Mouse (Mus musculus): ENCODE data around the gene Pdia4. TPM values are rescaled to one million over a fixed set of nuclear protein-coding genes. Genes with fewer than 3 reads are reported as not detected.
"Not testable (repeated sequence)": the region's sequence is repeated elsewhere in the genome, so short reads cannot be mapped to it uniquely, and the experiment has no call there.

Gene Pdia4
- 236 and 258 TPM in 2 replicates for polyA plus RNA-seq (2016; fragmentation: Nextera tagmentation; extraction: Ambion mirVana)

DNA sequence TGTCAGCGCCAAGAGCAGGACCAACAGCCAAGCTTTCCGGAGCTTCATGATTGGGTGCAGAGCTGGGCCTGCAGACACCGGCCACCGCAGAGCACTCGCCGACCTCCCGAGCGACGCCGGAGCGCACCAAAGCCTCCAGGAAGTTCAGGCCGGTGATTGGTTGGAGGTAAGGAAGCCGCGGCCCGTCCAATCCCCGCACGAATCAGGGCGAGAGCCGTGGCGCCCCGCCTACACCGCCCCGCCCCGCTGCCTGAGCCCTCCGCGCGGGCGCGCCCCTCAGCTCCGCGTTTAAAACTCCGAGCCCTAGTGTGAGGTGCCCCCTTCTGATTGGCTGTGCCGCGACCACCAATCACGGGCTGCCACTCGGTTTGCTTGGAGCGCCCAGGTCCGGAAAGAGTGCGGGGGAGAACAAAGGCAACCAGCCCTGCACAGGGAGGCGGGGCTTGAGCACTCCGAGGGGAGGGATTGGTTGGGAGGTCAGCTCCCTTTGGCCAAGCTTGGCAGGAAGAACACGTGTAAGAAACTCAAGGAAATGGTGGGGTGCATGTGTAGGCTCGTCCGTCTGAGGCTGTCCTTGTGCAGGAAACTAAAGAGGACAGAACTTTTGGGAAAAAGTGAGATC is at the start of gene Pdia4:
Gene Pdia4 (minus strand): TSS at position 174 of the 622 bp plus-strand sequence.
- no peaks in the 10 kb centered on the region for H3K27me3 ChIP-seq
- peaks cover 7% of the 10 kb centered on the region; the same call in 1 of the 2 replicates for H3K36me3 ChIP-seq
- peak within 1 kb of the TSS; percentile 82 for H3K4me3 ChIP-seq
- H3K9ac ChIP-seq = peak within 1 kb of the TSS; percentile 89
- peak; percentile 100 for ATAC-seq (ENCODE audit: low FRiP score)
- peaks cover 31% of the 10 kb centered on the region for H3K4me1 ChIP-seq
- H3K9me3 ChIP-seq (replicated peaks) = no peaks in the 10 kb centered on the region
- WGBS = under 1% methylated on average over 38 of the region's 44 CpGs
- H3K27ac ChIP-seq = peak within 1 kb of the TSS; percentile 96
- H3K4me2 ChIP-seq (replicated peaks) = peak within 1 kb of the TSS; percentile 79

DNA sequence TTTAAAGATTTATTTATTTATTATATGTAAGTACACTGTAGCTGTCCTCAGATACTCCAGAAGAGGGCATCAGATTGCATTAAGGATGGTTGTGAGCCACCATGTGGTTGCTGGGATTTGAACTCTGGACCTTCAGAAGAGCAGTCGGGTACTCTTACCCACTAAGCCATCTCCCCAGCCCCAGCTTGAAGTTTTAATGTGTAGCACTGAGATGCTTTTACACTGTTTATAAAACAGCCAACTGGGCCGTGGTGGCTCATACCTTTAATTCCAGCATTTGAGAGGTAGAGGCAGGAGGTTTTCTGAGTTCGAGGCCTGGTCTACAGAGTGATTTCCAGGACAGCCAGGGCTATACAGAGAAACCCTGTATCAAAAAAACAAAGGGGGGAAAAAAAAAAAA is 44.5 kb upstream of the Pdia4 start:
- ATAC-seq (ENCODE audit: low FRiP score); H3K27ac ChIP-seq; H3K27me3 ChIP-seq; H3K9me3 ChIP-seq (replicated peaks); H3K4me1 ChIP-seq; H3K4me2 ChIP-seq (replicated peaks); H3K4me3 ChIP-seq; H3K9ac ChIP-seq: not testable (repeated sequence)
- 87% methylated on average over 3 of the region's 3 CpGs for WGBS
- peaks cover 28% of the 10 kb centered on the region for H3K36me3 ChIP-seq

GRCm38 (mm10) chr6:47857241-47857640 is 44.0 kb upstream of the Pdia4 start:
- WGBS = 96% methylated on average over 6 of the region's 6 CpGs
- Histone ChIP-seq H3K9me3 (replicated peaks) (no peaks in the 10 kb centered on the region), H3K9ac (no peak overlapping the region), H3K27ac (no peak overlapping the region), H3K4me2 (replicated peaks) (no peak overlapping the region), H3K36me3 (peaks cover 28% of the 10 kb centered on the region), H3K4me1 (no peaks in the 10 kb centered on the region), H3K4me3 (no peak overlapping the region), H3K27me3 (no peaks in the 10 kb centered on the region)
- no peak for ATAC-seq (ENCODE audit: low FRiP score)

DNA sequence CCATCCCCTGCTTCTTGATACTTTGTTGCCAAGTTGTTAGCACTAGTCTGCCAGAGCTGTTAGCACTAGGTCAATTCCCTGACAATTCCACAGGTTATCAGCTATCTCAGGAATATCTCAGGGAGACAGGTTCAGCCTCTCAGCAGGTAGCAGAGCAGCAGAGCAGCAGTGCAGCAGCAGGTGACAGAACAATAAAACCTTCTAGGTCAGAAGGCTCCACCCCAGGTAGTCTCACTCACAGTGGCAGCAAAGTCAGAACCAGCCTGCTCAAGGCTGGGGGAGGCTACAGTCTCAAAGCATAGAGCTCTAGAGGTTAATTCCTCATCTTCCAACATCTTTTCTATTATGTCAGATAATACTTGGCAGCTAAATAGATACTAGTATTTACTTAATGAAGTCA is 32.5 kb upstream of the Pdia4 start:
- no peak for ATAC-seq (ENCODE audit: low FRiP score)
- H3K9me3 ChIP-seq (replicated peaks) = no peaks in the 10 kb centered on the region
- no peak overlapping the region for H3K27ac ChIP-seq
- H3K36me3 ChIP-seq = peaks cover 11% of the 10 kb centered on the region; the same call in 1 of the 2 replicates
- no peaks in the 10 kb centered on the region for H3K27me3 ChIP-seq
- H3K9ac ChIP-seq = no peak overlapping the region
- H3K4me3 ChIP-seq = no peak overlapping the region
- no peak overlapping the region for H3K4me2 ChIP-seq (replicated peaks)
- no peaks in the 10 kb centered on the region for H3K4me1 ChIP-seq

DNA sequence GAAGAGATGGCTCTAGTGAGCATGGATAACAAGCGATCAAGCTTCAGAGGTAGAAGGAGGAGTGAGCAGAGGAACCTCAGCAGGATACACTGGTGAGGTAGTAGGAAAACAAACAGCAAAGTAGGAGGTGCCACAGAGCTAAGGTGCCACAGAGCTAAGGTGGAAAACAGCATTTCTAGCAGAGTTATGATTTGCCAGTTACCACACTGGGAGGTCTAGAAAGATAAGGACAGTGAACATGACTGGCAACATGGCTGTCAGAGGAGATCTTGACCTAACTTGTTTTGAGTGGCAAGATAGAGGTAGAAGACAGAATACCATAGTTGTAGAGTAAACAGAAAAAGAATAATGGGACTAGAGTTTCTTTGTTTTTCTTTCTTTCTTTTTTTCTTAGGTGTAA is 29.1 kb upstream of the Pdia4 start:
- 81% methylated on average over 1 of the region's 1 CpGs for WGBS
- peaks cover 11% of the 10 kb centered on the region for H3K36me3 ChIP-seq
- no peak overlapping the region for H3K27ac ChIP-seq
- H3K4me3 ChIP-seq = no peak overlapping the region
- H3K4me2 ChIP-seq (replicated peaks) = no peak overlapping the region
- no peak overlapping the region for H3K9ac ChIP-seq
- H3K9me3 ChIP-seq (replicated peaks) = no peaks in the 10 kb centered on the region
- no peak for ATAC-seq (ENCODE audit: low FRiP score)
- H3K4me1 ChIP-seq = no peaks in the 10 kb centered on the region
- no peaks in the 10 kb centered on the region for H3K27me3 ChIP-seq

DNA sequence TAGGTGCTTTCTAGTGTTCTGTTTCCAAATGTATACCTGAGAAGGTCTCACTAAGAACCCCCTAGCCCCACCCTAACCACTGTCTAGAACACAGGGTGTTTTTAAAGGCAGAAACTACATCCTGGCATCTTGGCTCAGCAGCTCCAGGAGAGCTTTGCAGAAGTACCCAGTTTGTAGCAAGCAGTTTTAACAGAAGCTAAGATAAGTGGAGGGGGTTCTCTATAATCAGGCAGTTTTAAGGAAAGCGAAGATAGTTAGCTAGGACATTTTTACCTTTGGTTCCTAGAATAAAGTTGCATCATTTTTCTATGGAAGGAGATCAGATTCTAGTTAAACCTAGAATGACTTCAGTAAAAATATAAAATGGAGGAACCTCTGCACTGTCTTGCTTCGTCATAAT is 28.6 kb upstream of the Pdia4 start:
- WGBS = 97% methylated on average over 2 of the region's 2 CpGs
- ATAC-seq (ENCODE audit: low FRiP score) = no peak
- Histone ChIP-seq H3K4me1 (peaks cover 3% of the 10 kb centered on the region; the same call in 1 of the 2 replicates), H3K27ac (no peak overlapping the region), H3K4me3 (no peak overlapping the region), H3K9me3 (replicated peaks) (no peaks in the 10 kb centered on the region), H3K27me3 (no peaks in the 10 kb centered on the region), H3K36me3 (peaks cover 11% of the 10 kb centered on the region), H3K9ac (no peak overlapping the region), H3K4me2 (replicated peaks) (no peak overlapping the region)

GRCm38 (mm10) chr6:47841077-47841476 is 27.8 kb upstream of the Pdia4 start:
- Histone ChIP-seq H3K9me3 (replicated peaks) (no peaks in the 10 kb centered on the region), H3K4me1 (peaks cover 5% of the 10 kb centered on the region; the same call in 1 of the 2 replicates), H3K4me2 (replicated peaks) (no peak overlapping the region), H3K36me3 (peaks cover 6% of the 10 kb centered on the region; the same call in 1 of the 2 replicates), H3K27ac (no peak overlapping the region), H3K9ac (no peak overlapping the region), H3K4me3 (no peak overlapping the region), H3K27me3 (no peaks in the 10 kb centered on the region)
- no peak for ATAC-seq (ENCODE audit: low FRiP score)
- 94% methylated on average over 1 of the region's 1 CpGs for WGBS

DNA sequence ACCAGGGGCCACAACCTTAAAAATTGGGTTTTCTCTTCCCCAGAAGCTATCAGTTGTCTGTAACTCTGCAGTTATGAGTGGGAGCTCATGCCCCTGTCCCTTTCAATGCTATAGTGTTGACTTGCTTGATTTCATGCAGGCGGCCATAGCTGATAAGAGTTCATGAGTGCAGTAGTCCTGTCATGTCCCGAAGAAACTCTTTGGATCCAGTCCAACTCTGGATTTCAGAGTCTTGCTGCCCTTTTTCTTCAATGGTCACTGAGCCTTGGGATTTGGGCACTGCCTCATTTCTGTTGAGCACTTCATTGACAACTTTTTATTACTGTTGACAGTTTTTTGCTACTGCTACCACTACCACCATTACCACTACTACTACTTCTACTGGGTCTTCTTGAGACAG is 24.4 kb upstream of the Pdia4 start:
- Histone ChIP-seq H3K9me3 (replicated peaks) (no peaks in the 10 kb centered on the region), H3K4me2 (replicated peaks) (no peak overlapping the region), H3K4me1 (peaks cover 5% of the 10 kb centered on the region; the same call in 1 of the 2 replicates), H3K27ac (no peak overlapping the region), H3K27me3 (no peaks in the 10 kb centered on the region), H3K36me3 (peaks cover 2% of the 10 kb centered on the region; the same call in 1 of the 2 replicates), H3K4me3 (no peak overlapping the region), H3K9ac (no peak overlapping the region)
- ATAC-seq (ENCODE audit: low FRiP score) = no peak
- 78% methylated on average over 2 of the region's 2 CpGs for WGBS

DNA sequence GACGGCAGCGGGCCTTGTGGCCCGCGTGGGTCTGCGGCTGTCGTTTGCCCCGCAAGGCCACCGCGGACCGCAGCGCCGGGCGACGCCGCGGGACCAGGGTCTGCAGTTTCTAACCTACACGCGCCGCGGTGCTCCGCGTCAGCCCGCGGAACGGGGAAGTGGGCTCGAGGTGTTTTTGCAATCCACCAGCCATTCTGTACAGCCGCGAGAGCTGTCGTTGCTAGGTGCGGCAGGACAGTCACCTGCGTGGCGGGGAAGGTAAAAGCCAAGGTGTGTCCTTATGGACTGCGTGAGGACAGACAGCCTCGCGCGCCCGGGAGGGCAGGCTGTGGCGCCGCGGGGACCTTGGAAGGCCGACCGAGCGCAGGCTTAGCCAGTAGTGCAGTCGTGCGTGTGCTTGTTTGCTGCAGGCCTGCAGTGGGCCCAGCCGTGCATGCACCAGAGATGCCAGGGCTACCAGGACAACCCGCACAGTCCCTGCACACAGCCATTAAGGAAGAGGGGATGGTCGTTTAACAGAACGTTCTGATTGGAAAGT is 22.8 kb upstream of the Pdia4 start:
- peak overlapping the region; percentile 92 for H3K4me3 ChIP-seq
- H3K27me3 ChIP-seq = no peaks in the 10 kb centered on the region
- ATAC-seq (ENCODE audit: low FRiP score) = peak; percentile 91
- peak overlapping the region; percentile 61 for H3K4me2 ChIP-seq (replicated peaks)
- H3K36me3 ChIP-seq = no peaks in the 10 kb centered on the region; the same call in 1 of the 2 replicates
- H3K9me3 ChIP-seq (replicated peaks) = no peaks in the 10 kb centered on the region
- peak overlapping the region; percentile 96 for H3K27ac ChIP-seq
- H3K9ac ChIP-seq = peak overlapping the region; percentile 91
- WGBS = under 1% methylated on average over 49 of the region's 49 CpGs
- peaks cover 5% of the 10 kb centered on the region; the same call in 1 of the 2 replicates for H3K4me1 ChIP-seq

DNA sequence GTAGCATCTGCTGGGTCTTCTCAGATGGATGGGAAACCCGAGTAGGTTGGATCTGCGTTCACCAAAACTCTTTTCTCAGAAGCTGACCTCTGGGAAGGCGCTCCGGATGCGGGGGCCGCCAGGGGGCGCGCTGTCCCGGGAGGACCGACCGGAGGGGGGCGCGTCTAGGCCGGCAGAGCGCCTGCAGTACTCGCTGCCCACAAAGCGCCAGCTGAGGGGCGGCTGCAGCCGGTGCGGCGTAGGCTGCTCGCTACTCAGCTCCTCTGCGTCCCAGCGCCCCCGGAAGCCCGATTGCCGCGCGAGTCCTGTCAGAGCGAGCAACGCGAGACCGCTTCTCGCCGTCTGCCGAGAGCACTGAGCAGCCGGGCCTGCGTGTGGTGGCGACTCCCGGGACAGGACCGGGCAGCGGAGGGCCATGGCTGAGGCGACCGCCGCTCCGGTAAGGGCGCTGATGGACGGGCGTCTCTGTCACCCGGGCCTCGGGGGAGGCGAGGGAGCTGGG is 22.3 kb upstream of the Pdia4 start, which contains the start of gene Zfp398:
Gene Zfp398 (plus strand): TSS at position 180 of the 502 bp plus-strand sequence.
- WGBS = under 1% methylated on average over 44 of the region's 52 CpGs
- peak; percentile 93 for ATAC-seq (ENCODE audit: low FRiP score)

GRCm38 (mm10) chr6:47832220-47832619 is 19.0 kb upstream of the Pdia4 start:
- no peak overlapping the region for H3K9ac ChIP-seq
- 100% methylated on average over 1 of the region's 1 CpGs for WGBS
- ATAC-seq (ENCODE audit: low FRiP score) = no peak
- no peaks in the 10 kb centered on the region for H3K36me3 ChIP-seq
- H3K27me3 ChIP-seq = no peaks in the 10 kb centered on the region
- no peak overlapping the region for H3K27ac ChIP-seq
- H3K4me3 ChIP-seq = no peak overlapping the region
- peaks cover 13% of the 10 kb centered on the region; the same call in 1 of the 2 replicates for H3K4me1 ChIP-seq
- no peaks in the 10 kb centered on the region for H3K9me3 ChIP-seq (replicated peaks)
- H3K4me2 ChIP-seq (replicated peaks) = no peak overlapping the region

More for the DNA sequence above, 22.3 kb upstream of the Pdia4 start, which contains the start of gene Zfp398:
- H3K9ac ChIP-seq = peak within 1 kb of the TSS; percentile 91
- peak within 1 kb of the TSS; percentile 92 for H3K4me3 ChIP-seq
- peak within 1 kb of the TSS; percentile 61 for H3K4me2 ChIP-seq (replicated peaks)
- H3K27ac ChIP-seq = peak within 1 kb of the TSS; percentile 96
- no peaks in the 10 kb centered on the region for H3K27me3 ChIP-seq
- H3K36me3 ChIP-seq = no peaks in the 10 kb centered on the region; the same call in 1 of the 2 replicates
- H3K9me3 ChIP-seq (replicated peaks) = no peaks in the 10 kb centered on the region
- H3K4me1 ChIP-seq = peaks cover 8% of the 10 kb centered on the region; the same call in 1 of the 2 replicates
